ENCODE assay signal across 13 mouse cellular contexts in the genomic region with DNA sequence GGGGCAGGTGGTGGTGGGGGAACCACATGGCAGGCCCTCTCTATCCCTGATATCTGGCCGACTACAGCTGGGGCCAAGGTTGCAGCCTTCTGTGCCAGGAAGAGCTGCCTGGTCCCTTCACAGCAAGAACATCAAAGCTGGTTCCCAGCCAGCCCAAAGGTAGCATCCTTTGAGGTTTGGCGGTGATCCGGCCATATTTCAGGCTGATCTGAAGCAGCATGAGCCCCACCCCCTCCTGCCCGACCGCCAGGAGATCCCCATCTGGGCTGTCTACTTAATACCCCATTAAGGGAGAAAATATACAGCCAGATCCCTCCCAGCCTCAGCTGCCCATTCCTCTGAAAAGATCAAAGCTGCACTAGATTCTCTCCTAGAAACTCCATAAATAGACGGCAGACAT. TPM values are rescaled to one million over a fixed set of nuclear protein-coding genes. Genes with fewer than 3 reads are reported as not detected.
A peak's percentile ranks its signal among the peaks of the same experiment; 100 is the strongest.
DNase-seq lines count a peak whose midpoint lies in the region; ATAC-seq and TF ChIP-seq lines count a peak whose summit lies in the region.
"Had no signal": no experiment of that assay in that cellular context is flagged by ENCODE, and none has a peak within 500 bp of the region (broad histone marks: within the 10 kb centered on the region; RNA-seq: fewer than 3 reads in every experiment).

No protein-coding gene starts in this region.

- H3K27me3 ChIP-seq in midbrain, embryonic 16.5 days (ENCODE audit: control insufficient read depth, insufficient read depth, low read depth, low read length): no peaks in the 10 kb centered on the region
- peaks cover 2% of the 10 kb centered on the region; the same call in 1 of the 2 replicates for H3K27me3 ChIP-seq in heart, adult 2 months (ENCODE audit: control insufficient read depth, insufficient read depth, low read length)

- no peaks in the 10 kb centered on the region for H3K79me2 ChIP-seq in heart, adult 2 months (replicated peaks; ENCODE audit: control insufficient read depth, insufficient read depth, low read length)

- WGBS in midbrain, embryonic 16.5 days: 13% methylated on average over 6 of the region's 6 CpGs
- WGBS in heart, adult 2 months: 40% methylated on average over 6 of the region's 6 CpGs

- TF ChIP-seq POLR2A in heart, adult 2 months (IDR thresholded peaks at IDR 0.05; ENCODE audit: insufficient read depth, low read depth, low read length): no peak

- no peak overlapping the region for H3K4me3 ChIP-seq in midbrain, embryonic 16.5 days (ENCODE audit: low read depth, low read length)
- no peak overlapping the region for H3K4me3 ChIP-seq in heart, adult 2 months
- H3K4me3 ChIP-seq: erythroblast, embryonic 14.5 days had no signal

- H3K36me3 ChIP-seq in midbrain, embryonic 16.5 days (ENCODE audit: control insufficient read depth, insufficient read depth, low read length): no peaks in the 10 kb centered on the region
- H3K36me3 ChIP-seq in heart, adult 2 months (ENCODE audit: control insufficient read depth, insufficient read depth, low read length): no peaks in the 10 kb centered on the region

- 0 out of 2 replicates have a peak overlapping the region, but pooled peaks have one; percentile 28 for H3K9ac ChIP-seq in midbrain, embryonic 16.5 days (ENCODE audit: low read depth, low read length)
- H3K9ac ChIP-seq in heart, adult 2 months (ENCODE audit: low read depth, low read length): no peak overlapping the region

- ATAC-seq in hematopoietic stem cell, adult 5-6 weeks (replicated peaks in 1 of 2; ENCODE audit: insufficient read depth in 1 of 2, low FRiP score in 2 of 2, low TSS enrichment in 1 of 2, low read depth in 1 of 2, poor library complexity in 2 of 2, severe bottlenecking in 2 of 2): peak; percentile 10 to 42; a peak in 1 of 4 replicates
- no peak for ATAC-seq in midbrain, embryonic 16.5 days

- TF ChIP-seq EP300 in heart, adult 2 months (IDR thresholded peaks at IDR 0.05; ENCODE audit: insufficient read depth, low read depth, low read length): no peak

- no peak for TF ChIP-seq CTCF in heart, adult 2 months (IDR thresholded peaks at IDR 0.05)

- H3K4me2 ChIP-seq in midbrain, embryonic 16.5 days (ENCODE audit: low read length): no peak overlapping the region

- intact Hi-C loops in heart, adult 2 months (cut with DNase I): no loop called here

- peak overlapping the region; percentile 18; the same call in 1 of the 2 replicates for H3K27ac ChIP-seq in midbrain, embryonic 16.5 days (ENCODE audit: low read length)
- no peak overlapping the region for H3K27ac ChIP-seq in heart, adult 2 months

- DNase-seq in adrenal gland, adult 2 months: peak; percentile 77
- no peak for DNase-seq in adrenal gland, adult 18-20 months (ENCODE audit: low spot score in 2 of 2)
- DNase-seq in embryo, embryonic 10.5 days (ENCODE audit: low spot score): peak; percentile 51
- DNase-seq in layer of hippocampus, adult 11-12 months (ENCODE audit: low spot score): no peak
- no peak for DNase-seq in heart, adult 2 months
- no peak for DNase-seq in cerebellum, adult 9-11 months
- DNase-seq: cerebellum, adult 18-20 months; heart, postnatal 14 days; liver; lung, postnatal 14 days had no signal

- no peaks in the 10 kb centered on the region for H3K9me3 ChIP-seq in midbrain, embryonic 16.5 days (replicated peaks; ENCODE audit: control insufficient read depth, low read length, poor library complexity, severe bottlenecking)

- peaks cover 79% of the 10 kb centered on the region for H3K4me1 ChIP-seq in midbrain, embryonic 16.5 days (ENCODE audit: control insufficient read depth, insufficient read depth, low read length)
- no peaks in the 10 kb centered on the region for H3K4me1 ChIP-seq in heart, adult 2 months (ENCODE audit: control insufficient read depth, insufficient read depth, low read length)

RNA-seq across cellular contexts. Expression of gene Tcf20, which starts 59.6 kb away (rescaled TPM):
- total RNA-seq in adrenal gland, adult 2 months (2021): 100 to 1,000 TPM in 1 of 2 experiments, 10 to 100 TPM in 1; 80.6 to 103 TPM
- 13.9 and 27.7 TPM in 2 replicates for polyA plus RNA-seq in adrenal gland, adult 2 months (2012; rRNA removed)
- 10 to 100 TPM; 84.4 to 91.1 TPM for total RNA-seq in adrenal gland, adult 18-20 months (2021)
- 113 and 129 TPM in 2 replicates for total RNA-seq in hematopoietic stem cell, adult 5-6 weeks (2017)
- polyA plus RNA-seq in midbrain, embryonic 16.5 days (2015; fragmentation: Nextera tagmentation; extraction: Ambion mirVana): 13.0 and 13.6 TPM in 2 replicates
- total RNA-seq in heart, adult 2 months (2021): 10 to 100 TPM; 60.1 to 60.8 TPM
- 6.6 and 9.5 TPM in 2 replicates for polyA plus RNA-seq in heart, adult 2 months (2012; rRNA removed)

Comparison
In these comparisons a context has a peak if more than half of its experiments do, and no peak if none do; other contexts are left out.
1. DNase-seq: peak in adrenal gland, adult 2 months (single experiment) and embryo, embryonic 10.5 days (single experiment); none in adrenal gland, adult 18-20 months (0 of 2), layer of hippocampus, adult 11-12 months (single experiment), heart, adult 2 months (0 of 2) and cerebellum, adult 9-11 months (single experiment).